Mouse (Mus musculus) CH12.LX (cell line): ENCODE results near the gene Smg5. TPM values are rescaled to one million over a fixed set of nuclear protein-coding genes. Genes with fewer than 3 reads are reported as not detected.

Source experiments
- DNase-seq: peaks from one replicate; pipeline ENCODE4 v3.0.0-alpha.2; 2013; ENCODE audit errors: extremely low read depth
- H3K27ac ChIP-seq: 2 replicates; pipeline ENCODE4 v1.5.1; 2012; ENCODE audit warnings: low read depth, mild to moderate bottlenecking, control low read depth, moderate library complexity; ENCODE audit not compliant: insufficient read depth
- H3K27me3 ChIP-seq: replicated peaks from 2 replicates; pipeline ENCODE3; 2012; ENCODE audit warnings: inconsistent platforms
- H3K36me3 ChIP-seq, 2 experiments: replicated peaks in 1 of 2; 2 replicates each; pipeline versions ENCODE3 to v1.6.1; 2012; ENCODE audit warnings: inconsistent platforms in 1 of 2, low read length in 1 of 2, mild to moderate bottlenecking in 1 of 2, mixed read lengths in 1 of 2, moderate library complexity in 1 of 2; ENCODE audit not compliant: control insufficient read depth in 1 of 2, insufficient read depth in 1 of 2
- H3K4me1 ChIP-seq, 2 experiments: 2 replicates each; pipeline ENCODE4 v1.6.1; 2012; ENCODE audit warnings: inconsistent platforms in 1 of 2, moderate library complexity in 1 of 2; ENCODE audit not compliant: insufficient read depth in 2 of 2, control insufficient read depth in 1 of 2
- H3K4me2 ChIP-seq: 2 replicates; pipeline ENCODE4 v1.6.1; 2012; ENCODE audit warnings: low read depth, mild to moderate bottlenecking, control low read depth; ENCODE audit not compliant: poor library complexity, insufficient read depth, severe bottlenecking
- H3K4me3 ChIP-seq, 3 experiments: fragments of 150-350 bp in 1 of 3; sonication (generic) in 1 of 3; replicated peaks in 1 of 3; 2 replicates each; pipeline versions ENCODE3 to v1.5.1; 2011 to 2012; ENCODE audit warnings: low read depth in 2 of 3, low read length in 2 of 3, mild to moderate bottlenecking in 2 of 3, moderate library complexity in 2 of 3, control low read depth in 1 of 3, improper control_type of control experiment in 1 of 3, inconsistent platforms in 1 of 3, mixed read lengths in 1 of 3; ENCODE audit not compliant: poor library complexity in 1 of 3
- H3K79me2 ChIP-seq: replicated peaks from 2 replicates; pipeline ENCODE4 v1.6.1; 2012; ENCODE audit warnings: mild to moderate bottlenecking, moderate library complexity; ENCODE audit not compliant: control insufficient read depth, poor library complexity, insufficient read depth, severe bottlenecking; ENCODE audit errors: extremely low read depth
- H3K9ac ChIP-seq: 2 replicates; pipeline ENCODE4 v1.6.1; 2012; ENCODE audit warnings: low read depth, mild to moderate bottlenecking, control low read depth, moderate library complexity; ENCODE audit not compliant: insufficient read depth
- H3K9me3 ChIP-seq: replicated peaks from 2 replicates; pipeline ENCODE3; 2012; ENCODE audit warnings: low read length, inconsistent platforms, mixed read lengths
- BHLHE40 ChIP-seq: IDR thresholded peaks from 2 replicates; pipeline ENCODE4 v1.6.1; 2011; ENCODE audit warnings: mild to moderate bottlenecking, low read depth, low read length, improper control_type of control experiment
- GABPA ChIP-seq: IDR thresholded peaks from 2 replicates; pipeline ENCODE4 v1.6.1; 2012; ENCODE audit warnings: low read depth, low read length, improper control_type of control experiment, inconsistent platforms; ENCODE audit not compliant: insufficient replicate concordance
- HCFC1 ChIP-seq: IDR thresholded peaks from 2 replicates; pipeline ENCODE4 v1.6.1; 2012; ENCODE audit warnings: low read depth, mild to moderate bottlenecking, inconsistent platforms, low read length, improper control_type of control experiment
- IRF4 ChIP-seq: IDR thresholded peaks from 2 replicates; pipeline ENCODE4 v1.6.1; 2014; ENCODE audit warnings: low read depth, mild to moderate bottlenecking, inconsistent platforms, low read length, improper control_type of control experiment
- JUN ChIP-seq: IDR thresholded peaks from 2 replicates; pipeline ENCODE4 v1.6.1; 2011; ENCODE audit warnings: low read depth, mild to moderate bottlenecking, low read length, improper control_type of control experiment, moderate library complexity; ENCODE audit not compliant: insufficient read depth
- MAFK ChIP-seq: IDR thresholded peaks from 2 replicates; pipeline ENCODE4 v1.6.1; 2011; ENCODE audit warnings: low read length, improper control_type of control experiment; ENCODE audit not compliant: insufficient replicate concordance
- MAX ChIP-seq: IDR thresholded peaks from 2 replicates; pipeline ENCODE4 v1.6.1; 2011; ENCODE audit warnings: low read length, improper control_type of control experiment
- MAZ ChIP-seq: IDR thresholded peaks from 2 replicates; pipeline ENCODE4 v1.6.1; 2012; ENCODE audit warnings: low read depth, mild to moderate bottlenecking, inconsistent platforms, low read length, improper control_type of control experiment, moderate library complexity
- NELFE ChIP-seq: IDR thresholded peaks from 2 replicates; pipeline ENCODE4 v1.6.1; 2011; ENCODE audit warnings: low read depth, low read length, improper control_type of control experiment
- NRF1 ChIP-seq: IDR thresholded peaks from 2 replicates; pipeline ENCODE4 v1.6.1; 2014; ENCODE audit warnings: low read depth, mild to moderate bottlenecking, inconsistent platforms, low read length, improper control_type of control experiment, moderate library complexity
- POLR2A ChIP-seq: IDR thresholded peaks from 2 replicates; pipeline ENCODE4 v1.6.1; 2011; ENCODE audit warnings: low read depth, mild to moderate bottlenecking, improper control_type of control experiment, low read length
- RCOR1 ChIP-seq: conservative IDR thresholded peaks from 2 replicates; pipeline ENCODE4 v1.6.1; 2012; ENCODE audit warnings: low read depth, mild to moderate bottlenecking, inconsistent platforms, low read length, improper control_type of control experiment
- SIN3A ChIP-seq: IDR thresholded peaks from 2 replicates; pipeline ENCODE4 v1.6.1; 2012; ENCODE audit warnings: low read length, improper control_type of control experiment, inconsistent platforms
- TCF12 ChIP-seq: IDR thresholded peaks from 2 replicates; pipeline ENCODE4 v1.6.1; 2014; ENCODE audit warnings: low read depth, mild to moderate bottlenecking, inconsistent platforms, low read length, improper control_type of control experiment
- USF2 ChIP-seq: conservative IDR thresholded peaks from 2 replicates; pipeline ENCODE4 v1.6.1; 2011; ENCODE audit warnings: low read depth, low read length, improper control_type of control experiment
- ZKSCAN1 ChIP-seq: IDR thresholded peaks from 2 replicates; pipeline ENCODE4 v1.6.1; 2012; ENCODE audit warnings: low read depth, inconsistent platforms, low read length, improper control_type of control experiment, borderline replicate concordance
- ZMIZ1 ChIP-seq: IDR thresholded peaks from 2 replicates; pipeline ENCODE4 v1.6.1; 2012; ENCODE audit warnings: low read depth, mild to moderate bottlenecking, inconsistent platforms, low read length, improper control_type of control experiment
- ZNF384 ChIP-seq: IDR thresholded peaks from 2 replicates; pipeline ENCODE4 v1.6.1; 2012; ENCODE audit warnings: low read depth, low read length, improper control_type of control experiment, inconsistent platforms
- dilution Hi-C: fragments of 300-500 bp; cut with MboI; formaldehyde crosslinking; loops from 2 replicates; pipeline ENCODE4 v1.14.3; 2020; ENCODE audit warnings: low sequenced_read_pairs; ENCODE audit not compliant: extremely low pct_unique_long_range_greater_than_20kb, extremely low pct_ligation_motif_present
- in situ Hi-C: fragments of 300-500 bp; cut with MboI; formaldehyde crosslinking; loops from 3 replicates; pipeline ENCODE4 v1.14.3; 2019; ENCODE audit warnings: low sequenced_read_pairs, low pct_ligation_motif_present, low pct_unique_long_range_greater_than_20kb, mixed read lengths
- polyA plus RNA-seq: library from polyadenylated mRNA; unstranded; fragments of >175 nt; gene quantifications from 2 replicates; pipeline ENCODE4 v1.2.1, GENCODE M21; 2012; ENCODE audit warnings: low read depth; ENCODE audit not compliant: insufficient read length
- total RNA-seq, 2 experiments: library from RNA; depleted of rRNA; stranded (reverse); fragments of 300-350 nt in 1 of 2; fragments of >200 nt in 1 of 2; gene quantifications; 2 replicates each; pipeline ENCODE4 v1.2.3; 2012 to 2014

The Smg5 gene
- total and polyA plus RNA-seq, 3 experiments = 43.7 to 81.6 (median 58.3) TPM

- Histone ChIP-seq H3K36me3 (peaks cover 39 to 70% of the 10 kb centered on the region in 2 experiments), H3K27ac (no peak overlapping the region), H3K79me2 (no peaks in the 10 kb centered on the region), H3K4me2 (no peak overlapping the region), H3K4me1 (no peaks in the 10 kb centered on the region), H3K27me3 (no peaks in the 10 kb centered on the region), H3K9me3 (no peaks in the 10 kb centered on the region), H3K9ac (no peak overlapping the region), H3K4me3 (no peak overlapping the region)
- TF ChIP-seq ZMIZ1 (no peak), USF2 (no peak), POLR2A (0 out of 2 replicates have a peak, but pooled peaks have one; percentile 14)
- in situ Hi-C loops = no loop called here
- DNase-seq = no peak
- dilution Hi-C loops = no loop called here
These were observed 27.6 kb downstream of the Smg5 start for GRCm38 (mm10) chr3:88363700-88364099.

- Histone ChIP-seq H3K27ac (no peak within 1 kb of the TSS), H3K9ac (no peak within 1 kb of the TSS), H3K27me3 (no peaks in the 10 kb centered on the region), H3K4me1 (no peaks in the 10 kb centered on the region), H3K4me3 (no peak within 1 kb of the TSS), H3K36me3 (peaks cover 33 to 64% of the 10 kb centered on the region in 2 experiments), H3K79me2 (no peaks in the 10 kb centered on the region), H3K9me3 (no peaks in the 10 kb centered on the region), H3K4me2 (no peak within 1 kb of the TSS)
- DNase-seq = no peak
- dilution Hi-C loops = no loop called here
- in situ Hi-C loops = no loop called here
- TF ChIP-seq NRF1 (no peak), RCOR1 (no peak), NELFE (no peak), JUN (no peak), TCF12 (no peak), ZKSCAN1 (no peak), HCFC1 (no peak), GABPA (no peak), MAX (no peak), MAZ (no peak), MAFK (no peak), USF2 (no peak), IRF4 (no peak), SIN3A (no peak), ZNF384 (no peak), BHLHE40 (no peak)
These were observed 28.3 kb downstream of the Smg5 start, which contains the start of gene Paqr6 for GRCm38 (mm10) chr3:88364337-88364736. Gene Paqr6 (plus strand): TSS chr3:88364584.
